ENCODE assay signal across 13 mouse cellular contexts in the genomic region with DNA sequence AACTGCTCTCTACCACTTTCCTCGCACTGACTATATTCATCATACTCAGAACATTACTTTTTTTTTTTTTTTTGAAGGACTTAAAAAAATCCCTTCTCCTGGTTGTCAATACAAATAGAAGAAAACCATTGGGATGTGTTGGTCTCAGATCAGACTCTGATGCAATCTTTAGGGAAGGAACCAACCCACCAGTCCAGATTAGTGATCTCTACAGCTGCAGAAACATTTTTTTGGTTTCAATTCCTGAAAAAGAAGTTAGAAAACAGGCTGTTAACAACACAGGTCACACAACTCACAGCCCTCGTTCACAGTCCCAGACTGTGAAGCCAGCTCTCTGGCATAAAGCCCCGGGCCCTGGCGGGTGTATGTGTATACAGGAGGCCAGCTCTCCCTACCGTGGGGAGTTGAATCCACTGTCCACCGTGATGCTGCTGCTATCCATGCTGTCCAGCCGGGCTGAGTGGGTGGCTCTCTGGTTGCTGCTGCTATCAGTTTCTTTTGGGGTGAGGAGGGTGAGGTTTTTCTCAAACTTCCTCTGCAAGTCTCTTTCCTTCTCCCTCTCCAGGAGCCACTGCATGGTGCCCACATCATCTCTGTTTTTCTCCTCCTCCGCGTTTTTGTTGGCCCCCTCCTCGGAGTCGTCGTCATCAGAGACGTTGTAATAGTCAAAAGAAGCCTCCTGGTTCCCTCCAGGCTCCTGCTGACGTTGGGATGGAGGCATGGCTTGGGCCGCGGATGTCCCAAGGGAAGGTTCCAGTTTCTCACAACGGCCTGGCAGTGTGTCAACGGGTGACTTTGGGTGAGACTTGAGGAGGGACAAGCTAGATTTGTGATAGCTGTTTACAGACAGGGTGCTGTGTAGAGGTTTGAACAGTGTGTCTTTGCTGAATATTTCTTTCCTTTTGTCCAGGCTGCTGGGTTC.
DNase-seq lines count a peak whose midpoint lies in the region; ATAC-seq and TF ChIP-seq lines count a peak whose summit lies in the region.
"Had no signal": no experiment of that assay in that cellular context is flagged by ENCODE, and none has a peak within 500 bp of the region (broad histone marks: within the 10 kb centered on the region; RNA-seq: fewer than 3 reads in every experiment).

No protein-coding gene starts in this region.

- H3K36me3 ChIP-seq in hindbrain, embryonic 16.5 days (ENCODE audit: control insufficient read depth, insufficient read depth, low read length) = peaks cover 27% of the 10 kb centered on the region
- H3K36me3 ChIP-seq in hindbrain, embryonic 13.5 days = peaks cover 64% of the 10 kb centered on the region
- no peaks in the 10 kb centered on the region for H3K36me3 ChIP-seq in CH12.LX (replicated peaks in 1 of 2; ENCODE audit: control insufficient read depth in 1 of 2, insufficient read depth in 1 of 2, low read length in 1 of 2)

- H3K79me2 ChIP-seq in CH12.LX (replicated peaks; ENCODE audit: control insufficient read depth, extremely low read depth, insufficient read depth, poor library complexity, severe bottlenecking) = no peaks in the 10 kb centered on the region

- DNase-seq in CH12.LX (ENCODE audit: extremely low read depth) = peak; percentile 37
- peak; percentile 47 for DNase-seq in gastrocnemius, adult 18-20 months (ENCODE audit: low spot score)
- no peak for DNase-seq in urinary bladder, postnatal 25 days (ENCODE audit: low spot score)
- DNase-seq in right cerebral cortex, postnatal 36 days (ENCODE audit: low spot score in 2 of 2) = no peak
- DNase-seq: kidney, postnatal 14 days; layer of hippocampus, adult 9-11 months; right cerebral cortex, postnatal 14 days had no signal

- TF ChIP-seq RAD21 in CH12.LX (IDR thresholded peaks at IDR 0.05; ENCODE audit: low read depth, low read length) = no peak

- peak; percentile 24; the same call in 1 of the 2 replicates for ATAC-seq in hindbrain, embryonic 16.5 days
- ATAC-seq in hindbrain, embryonic 13.5 days (ENCODE audit: low FRiP score) = no peak
- ATAC-seq in megakaryocyte, adult 5-6 weeks (ENCODE audit: poor library complexity, severe bottlenecking) = peak; percentile 88
- ATAC-seq: Patski had no signal

- dilution Hi-C loops in CH12.LX (cut with MboI; ENCODE audit: extremely low pct_ligation_motif_present, extremely low pct_unique_long_range_greater_than_20kb, low sequenced_read_pairs) = no loop called here

- 96% methylated on average over 18 of the region's 18 CpGs for WGBS in hindbrain, embryonic 16.5 days
- WGBS in hindbrain, embryonic 13.5 days = 95% methylated on average over 18 of the region's 18 CpGs

- H3K4me1 ChIP-seq in hindbrain, embryonic 16.5 days (ENCODE audit: control insufficient read depth, insufficient read depth, low read depth, low read length) = no peaks in the 10 kb centered on the region
- H3K4me1 ChIP-seq in hindbrain, embryonic 13.5 days (replicated peaks) = no peaks in the 10 kb centered on the region
- H3K4me1 ChIP-seq in CH12.LX (ENCODE audit: control insufficient read depth in 1 of 2, insufficient read depth in 2 of 2) = peaks cover 6 to 26% of the 10 kb centered on the region in 2 experiments
- H3K4me1 ChIP-seq: lung, embryonic 15.5 days had no signal

- no peak for TF ChIP-seq CTCF in CH12.LX (conservative IDR thresholded peaks at IDR 0.05 in 1 of 2, IDR thresholded peaks at IDR 0.05 in 1 of 2; ENCODE audit: low read depth in 2 of 2, low read length in 2 of 2)

- H3K4me3 ChIP-seq in hindbrain, embryonic 16.5 days (ENCODE audit: low read length) = no peak overlapping the region
- H3K4me3 ChIP-seq in hindbrain, embryonic 13.5 days = no peak overlapping the region
- H3K4me3 ChIP-seq in CH12.LX (replicated peaks in 1 of 3; ENCODE audit: low read depth in 2 of 3, low read length in 2 of 3, poor library complexity in 1 of 3) = no peak overlapping the region
- H3K4me3 ChIP-seq: lung, embryonic 15.5 days had no signal

- TF ChIP-seq POLR2A in CH12.LX (IDR thresholded peaks at IDR 0.05; ENCODE audit: low read depth, low read length) = no peak

- H3K27ac ChIP-seq in hindbrain, embryonic 16.5 days (ENCODE audit: low read depth, low read length) = no peak overlapping the region
- H3K27ac ChIP-seq in hindbrain, embryonic 13.5 days = no peak overlapping the region
- H3K27ac ChIP-seq in CH12.LX (ENCODE audit: insufficient read depth, low read depth) = no peak overlapping the region
- H3K27ac ChIP-seq: lung, embryonic 15.5 days had no signal

- peak; percentile 63 for TF ChIP-seq EP300 in CH12.LX (IDR thresholded peaks at IDR 0.05; ENCODE audit: low read length)

- no peaks in the 10 kb centered on the region for H3K9me3 ChIP-seq in hindbrain, embryonic 16.5 days (ENCODE audit: control insufficient read depth, low read length)
- H3K9me3 ChIP-seq in hindbrain, embryonic 13.5 days = no peaks in the 10 kb centered on the region
- H3K9me3 ChIP-seq in CH12.LX (replicated peaks; ENCODE audit: low read length) = no peaks in the 10 kb centered on the region
- H3K9me3 ChIP-seq: lung, embryonic 15.5 days had no signal

- no peaks in the 10 kb centered on the region for H3K27me3 ChIP-seq in hindbrain, embryonic 16.5 days (replicated peaks; ENCODE audit: control insufficient read depth, insufficient read depth, low read length)
- H3K27me3 ChIP-seq in hindbrain, embryonic 13.5 days = no peaks in the 10 kb centered on the region
- H3K27me3 ChIP-seq in CH12.LX (replicated peaks) = no peaks in the 10 kb centered on the region
- H3K27me3 ChIP-seq: lung, embryonic 15.5 days; Patski had no signal

- in situ Hi-C loops in CH12.LX (cut with MboI; ENCODE audit: low pct_ligation_motif_present, low pct_unique_long_range_greater_than_20kb, low sequenced_read_pairs) = loop anchor here (25.0 kb wide), 1 partner anchor 179 kb away; no protein-coding TSS in a partner anchor

- H3K4me2 ChIP-seq in hindbrain, embryonic 16.5 days (ENCODE audit: low read length) = no peak overlapping the region
- H3K4me2 ChIP-seq in hindbrain, embryonic 13.5 days = no peak overlapping the region
- 0 out of 2 replicates have a peak overlapping the region, but pooled peaks have one; percentile 4 for H3K4me2 ChIP-seq in CH12.LX (ENCODE audit: insufficient read depth, low read depth, poor library complexity, severe bottlenecking)
- H3K4me2 ChIP-seq: liver, embryonic 11.5 days; lung, embryonic 15.5 days had no signal

- H3K9ac ChIP-seq in hindbrain, embryonic 16.5 days (ENCODE audit: low read depth, low read length) = no peak overlapping the region
- H3K9ac ChIP-seq in hindbrain, embryonic 13.5 days = no peak overlapping the region
- no peak overlapping the region for H3K9ac ChIP-seq in CH12.LX (ENCODE audit: insufficient read depth, low read depth)
- H3K9ac ChIP-seq: lung, embryonic 15.5 days had no signal

TF ChIP-seq in CH12.LX, 34 proteins besides CTCF, POLR2A, EP300 and RAD21:
- TF ChIP-seq USF2 (conservative IDR thresholded peaks at IDR 0.05; ENCODE audit: low read depth, low read length) (no peak), E2F4 (IDR thresholded peaks at IDR 0.05; ENCODE audit: insufficient replicate concordance, low read depth, low read length) (no peak), IRF4 (IDR thresholded peaks at IDR 0.05; ENCODE audit: low read depth, low read length) (peak; percentile 72), PAX5 (IDR thresholded peaks at IDR 0.05; ENCODE audit: low read length) (no peak), MAZ (IDR thresholded peaks at IDR 0.05; ENCODE audit: low read depth, low read length) (no peak), ZNF384 (IDR thresholded peaks at IDR 0.05; ENCODE audit: low read depth, low read length) (peak; percentile 53)
TF ChIP-seq in CH12.LX: peak in this region for 2.

Comparison
In these comparisons a context has a peak if more than half of its experiments do, and no peak if none do; other contexts are left out.
1. DNase-seq: peak in CH12.LX (single experiment) and gastrocnemius, adult 18-20 months (single experiment); none in urinary bladder, postnatal 25 days (single experiment) and right cerebral cortex, postnatal 36 days (0 of 2).